Mouse (Mus musculus) heart, adult 2 months (tissue): ENCODE results near the gene Ndufab1. TPM values are rescaled to one million over a fixed set of nuclear protein-coding genes. Genes with fewer than 3 reads are reported as not detected.
A peak's percentile ranks its signal among the peaks of the same experiment; 100 is the strongest.

Experiments
- DNase-seq, 2 experiments: peaks; one replicate each; pipeline ENCODE4 v3.0.0; 2021
- H3K27ac ChIP-seq: fragments of 200-600 bp; 2 replicates; pipeline ENCODE4 v1.8.1; 2022
- H3K27me3 ChIP-seq: fragments of 200-500 bp; 2 replicates; pipeline ENCODE4 v1.6.1; 2012; ENCODE audit warnings: mild to moderate bottlenecking, low read length, inconsistent platforms, mixed read lengths; ENCODE audit not compliant: control insufficient read depth, insufficient read depth
- H3K36me3 ChIP-seq: fragments of 200-500 bp; 2 replicates; pipeline ENCODE4 v1.6.1; 2012; ENCODE audit warnings: low read length, inconsistent platforms; ENCODE audit not compliant: control insufficient read depth, insufficient read depth
- H3K4me1 ChIP-seq: fragments of 200-500 bp; 2 replicates; pipeline ENCODE4 v1.6.1; 2011; ENCODE audit warnings: low read length; ENCODE audit not compliant: control insufficient read depth, insufficient read depth
- H3K4me3 ChIP-seq: fragments of 200-600 bp; 2 replicates; pipeline ENCODE4 v1.8.1; 2022
- H3K79me2 ChIP-seq: fragments of 200-500 bp; replicated peaks from 2 replicates; pipeline ENCODE4 v1.6.1; 2012; ENCODE audit warnings: mild to moderate bottlenecking, inconsistent platforms, low read length, moderate library complexity, mixed read lengths; ENCODE audit not compliant: control insufficient read depth, insufficient read depth
- H3K9ac ChIP-seq: fragments of 200-500 bp; 2 replicates; pipeline ENCODE4 v1.6.1; 2012; ENCODE audit warnings: low read depth, mild to moderate bottlenecking, control low read depth, inconsistent platforms, low read length, mixed read lengths
- CTCF ChIP-seq: fragments of 200-600 bp; IDR thresholded peaks from 2 replicates; pipeline ENCODE4 v1.8.1; 2022; ENCODE audit warnings: antibody characterized with exemption, mild to moderate bottlenecking, moderate library complexity
- EP300 ChIP-seq: fragments of 200-500 bp; IDR thresholded peaks from 2 replicates; pipeline ENCODE4 v1.6.1; 2011; ENCODE audit warnings: low read depth, low read length, control low read depth; ENCODE audit not compliant: insufficient read depth
- POLR2A ChIP-seq: fragments of 200-500 bp; IDR thresholded peaks from 2 replicates; pipeline ENCODE4 v1.6.1; 2011; ENCODE audit warnings: mild to moderate bottlenecking, low read depth, low read length, control low read depth; ENCODE audit not compliant: insufficient read depth
- WGBS: fragments of 180-500 bp; shearing (Covaris S2); methylation state at CpG from one replicate; pipeline ENCODE4 v1.1.7; 2018; 5-methylcytosine and 5-hydroxymethylcytosine counted together
- intact Hi-C: fragments of 180-260 bp; cut with DNase I; formaldehyde crosslinking; loops from one replicate; pipeline ENCODE4 v1.15.1; 2025
- polyA plus RNA-seq: library from polyadenylated mRNA; depleted of rRNA; stranded (reverse); fragments of >200 nt; gene quantifications from 2 replicates; pipeline ENCODE4 v1.2.3, GENCODE M21; 2012
- total RNA-seq, 2 experiments: library from RNA; stranded (reverse); gene quantifications; 2 replicates each; pipeline ENCODE4 v1.2.3; 2021

Gene Ndufab1
- total and polyA plus RNA-seq, 3 experiments: 847 to 1,742 (median 1,546) TPM

GRCm38 (mm10) chr7:122099222-122099621, 2.5 kb downstream of the Ndufab1 start:
- Histone ChIP-seq H3K27me3 (no peaks in the 10 kb centered on the region), H3K4me3 (no peak overlapping the region), H3K9ac (no peak overlapping the region), H3K36me3 (peaks cover 30% of the 10 kb centered on the region), H3K4me1 (peaks cover 8% of the 10 kb centered on the region), H3K27ac (no peak overlapping the region), H3K79me2 (peaks cover 8% of the 10 kb centered on the region)
- 40% methylated on average over 4 of the region's 4 CpGs for WGBS
- TF ChIP-seq EP300 (peak; percentile 44; the same call in 1 of the 2 replicates), CTCF (peak; percentile 86), POLR2A (peak; percentile 32; the same call in 1 of the 2 replicates)
- intact Hi-C loops: loop anchor here (2.0 kb wide), 1 partner anchor 64 kb away; no protein-coding TSS in a partner anchor
- DNase-seq: peak in 1 of 2 experiments; percentile 33

- no peak for DNase-seq
- Histone ChIP-seq H3K27me3 (no peaks in the 10 kb centered on the region), H3K4me1 (peaks cover 8% of the 10 kb centered on the region), H3K4me3 (no peak overlapping the region), H3K27ac (no peak overlapping the region), H3K9ac (no peak overlapping the region), H3K36me3 (peaks cover 31% of the 10 kb centered on the region), H3K79me2 (peaks cover 8% of the 10 kb centered on the region)
- intact Hi-C loops: loop anchor here (2.0 kb wide), 1 partner anchor 63 kb away; no protein-coding TSS in a partner anchor
- no peak for TF ChIP-seq POLR2A
- TF ChIP-seq EP300: no peak
- TF ChIP-seq CTCF: no peak
- WGBS: 73% methylated on average over 3 of the region's 3 CpGs
These were observed 3.7 kb downstream of the Ndufab1 start for GRCm38 (mm10) chr7:122098009-122098408.

GRCm38 (mm10) chr7:122094564-122095330, 6.9 kb downstream of the Ndufab1 start:
- Histone ChIP-seq H3K27ac (no peak overlapping the region), H3K9ac (no peak overlapping the region), H3K4me3 (no peak overlapping the region), H3K36me3 (peaks cover 39% of the 10 kb centered on the region), H3K4me1 (peaks cover 3% of the 10 kb centered on the region), H3K27me3 (no peaks in the 10 kb centered on the region), H3K79me2 (peaks cover 6% of the 10 kb centered on the region)
- WGBS: 83% methylated on average over 2 of the region's 2 CpGs
- no peak for DNase-seq
- intact Hi-C loops: no loop called here
- TF ChIP-seq CTCF: peak; percentile 50
- no peak for TF ChIP-seq POLR2A

GRCm38 (mm10) chr7:122087195-122087982, 14.3 kb downstream of the Ndufab1 start:
- H3K27ac ChIP-seq: no peak overlapping the region
- no peak for DNase-seq
- no peaks in the 10 kb centered on the region for H3K27me3 ChIP-seq
- TF ChIP-seq EP300 (no peak), CTCF (no peak), POLR2A (no peak)
- 86% methylated on average over 11 of the region's 11 CpGs for WGBS
- H3K79me2 ChIP-seq: peaks cover 1% of the 10 kb centered on the region; the same call in 1 of the 2 replicates
- no peaks in the 10 kb centered on the region for H3K4me1 ChIP-seq
- H3K4me3 ChIP-seq: no peak overlapping the region
- intact Hi-C loops: no loop called here
- peaks cover 20% of the 10 kb centered on the region for H3K36me3 ChIP-seq
- no peak overlapping the region for H3K9ac ChIP-seq

- Histone ChIP-seq H3K27ac (no peak overlapping the region), H3K9ac (no peak overlapping the region), H3K36me3 (peaks cover 8% of the 10 kb centered on the region), H3K4me1 (peaks cover 4% of the 10 kb centered on the region), H3K79me2 (no peaks in the 10 kb centered on the region), H3K4me3 (no peak overlapping the region), H3K27me3 (no peaks in the 10 kb centered on the region)
- TF ChIP-seq POLR2A (no peak), CTCF (no peak), EP300 (no peak)
- 74% methylated on average over 1 of the region's 1 CpGs for WGBS
- intact Hi-C loops: no loop called here
- no peak for DNase-seq
These were observed 20.6 kb downstream of the Ndufab1 start for GRCm38 (mm10) chr7:122081071-122081470.
